Mouse (Mus musculus) stomach, embryonic 16.5 days (tissue): ENCODE measurements around the gene Catsperd. TPM values are rescaled to one million over a fixed set of nuclear protein-coding genes. Genes with fewer than 3 reads are reported as not detected.

Source experiments
- ATAC-seq: fragments of 200-750 bp; cut with Nextera tagmentation; 2 replicates; pipeline ENCODE4 v1.8.0; 2017; ENCODE audit warnings: moderate number of reproducible peaks, moderate TSS enrichment; ENCODE audit not compliant: insufficient read depth, low FRiP score
- H3K27ac ChIP-seq: fragments of 300-500 bp; sonication (generic); 2 replicates; pipeline ENCODE4 v1.5.1; 2014; ENCODE audit warnings: low read length
- H3K27me3 ChIP-seq: fragments of 300-500 bp; sonication (generic); 2 replicates; pipeline ENCODE4 v1.6.1; 2014; ENCODE audit warnings: low read length, control low read depth, mixed read lengths; ENCODE audit not compliant: control insufficient read depth, insufficient read depth
- H3K36me3 ChIP-seq: fragments of 300-500 bp; sonication (generic); 2 replicates; pipeline ENCODE4 v1.6.1; 2014; ENCODE audit warnings: low read length; ENCODE audit not compliant: control insufficient read depth, insufficient read depth
- H3K4me1 ChIP-seq: fragments of 300-500 bp; sonication (generic); 2 replicates; pipeline ENCODE4 v1.6.1; 2014; ENCODE audit warnings: low read length, control low read depth, mixed read lengths; ENCODE audit not compliant: control insufficient read depth, insufficient read depth
- H3K4me2 ChIP-seq: fragments of 300-500 bp; sonication (generic); 2 replicates; pipeline ENCODE4 v1.6.1; 2014; ENCODE audit warnings: low read depth, low read length, mixed read lengths
- H3K4me3 ChIP-seq: fragments of 300-500 bp; sonication (generic); replicated peaks from 2 replicates; pipeline ENCODE4 v1.5.1; 2014; ENCODE audit warnings: mild to moderate bottlenecking, low read length
- H3K9ac ChIP-seq: fragments of 300-500 bp; sonication (generic); 2 replicates; pipeline ENCODE4 v1.6.1; 2014; ENCODE audit warnings: low read length
- H3K9me3 ChIP-seq: fragments of 300-500 bp; sonication (generic); replicated peaks from 2 replicates; pipeline ENCODE4 v1.6.1; 2016; ENCODE audit warnings: low read length, control low read depth; ENCODE audit not compliant: control insufficient read depth
- WGBS: fragments of 180-500 bp; shearing (Covaris S2); extraction: QIAGEN DNeasy Blood & Tissue Kit; methylation state at CpG from one replicate; pipeline ENCODE4 v1.1.7; 2014; 5-methylcytosine and 5-hydroxymethylcytosine counted together
- polyA plus RNA-seq: library from polyadenylated mRNA; unstranded; fragments of >200 nt; fragmentation: Nextera tagmentation; extraction: Ambion mirVana; gene quantifications from 2 replicates; pipeline ENCODE4 v1.2.1, GENCODE M21; 2015

Catsperd gene
- polyA plus RNA-seq, 1 experiment from 2014 or later = 0.65 TPM

- WGBS = 90% methylated on average over 4 of the region's 4 CpGs
- ATAC-seq = no peak
- H3K27me3 ChIP-seq = no peaks in the 10 kb centered on the region
- no peak overlapping the region for H3K27ac ChIP-seq
- H3K4me2 ChIP-seq = no peak overlapping the region
- 0 out of 2 replicates have a peak, but pooled peaks cover 9% of the 10 kb centered on the region for H3K4me1 ChIP-seq
- H3K9me3 ChIP-seq = no peaks in the 10 kb centered on the region
- H3K9ac ChIP-seq = no peak overlapping the region
- peaks cover 15% of the 10 kb centered on the region; the same call in 1 of the 2 replicates for H3K36me3 ChIP-seq
- no peak overlapping the region for H3K4me3 ChIP-seq
Observed at GRCm38 (mm10) chr17:56686801-56687200, 58.9 kb downstream of the Catsperd start.

GRCm38 (mm10) chr17:56688045-56688444, 60.1 kb downstream of the Catsperd start:
- ATAC-seq = no peak
- H3K36me3 ChIP-seq = peaks cover 15% of the 10 kb centered on the region; the same call in 1 of the 2 replicates
- no peak overlapping the region for H3K27ac ChIP-seq

GRCm38 (mm10) chr17:56688689-56689088, 60.7 kb downstream of the Catsperd start:
- Histone ChIP-seq H3K9me3 (no peaks in the 10 kb centered on the region), H3K4me3 (no peak overlapping the region), H3K4me1 (peaks cover 3% of the 10 kb centered on the region), H3K27ac (no peak overlapping the region), H3K4me2 (no peak overlapping the region), H3K27me3 (no peaks in the 10 kb centered on the region), H3K9ac (no peak overlapping the region), H3K36me3 (peaks cover 15% of the 10 kb centered on the region; the same call in 1 of the 2 replicates)
- 93% methylated on average over 2 of the region's 2 CpGs for WGBS
- no peak for ATAC-seq

More at GRCm38 (mm10) chr17:56688045-56688444, 60.1 kb downstream of the Catsperd start:
- Histone ChIP-seq H3K9ac (no peak overlapping the region), H3K4me3 (no peak overlapping the region), H3K27me3 (no peaks in the 10 kb centered on the region), H3K4me2 (no peak overlapping the region), H3K4me1 (0 out of 2 replicates have a peak, but pooled peaks cover 2% of the 10 kb centered on the region), H3K9me3 (no peaks in the 10 kb centered on the region)

- no peak for ATAC-seq
- WGBS = 69% methylated on average over 1 of the region's 1 CpGs
- Histone ChIP-seq H3K9ac (peak overlapping the region; percentile 36), H3K4me1 (peaks cover 5% of the 10 kb centered on the region), H3K27ac (peak overlapping the region; percentile 9; the same call in 1 of the 2 replicates), H3K4me3 (no peak overlapping the region), H3K36me3 (peaks cover 14% of the 10 kb centered on the region), H3K27me3 (no peaks in the 10 kb centered on the region), H3K4me2 (no peak overlapping the region), H3K9me3 (no peaks in the 10 kb centered on the region)
Observed at GRCm38 (mm10) chr17:56693395-56693794, 65.5 kb downstream of the Catsperd start.

GRCm38 (mm10) chr17:56693851-56694310, 65.9 kb downstream of the Catsperd start:
- Histone ChIP-seq H3K4me2 (no peak overlapping the region), H3K27ac (peak overlapping the region; percentile 9; the same call in 1 of the 2 replicates), H3K9me3 (no peaks in the 10 kb centered on the region), H3K27me3 (no peaks in the 10 kb centered on the region), H3K36me3 (peaks cover 9% of the 10 kb centered on the region), H3K4me1 (peaks cover 5% of the 10 kb centered on the region), H3K9ac (peak overlapping the region; percentile 36), H3K4me3 (no peak overlapping the region)
- 63% methylated on average over 6 of the region's 6 CpGs for WGBS
- ATAC-seq = peak; percentile 49; the same call in 1 of the 2 replicates

- H3K9me3 ChIP-seq = no peaks in the 10 kb centered on the region
- H3K4me1 ChIP-seq = no peaks in the 10 kb centered on the region
- no peaks in the 10 kb centered on the region for H3K27me3 ChIP-seq
- WGBS = 56% methylated on average over 2 of the region's 2 CpGs
- no peak overlapping the region for H3K4me3 ChIP-seq
- no peak overlapping the region for H3K4me2 ChIP-seq
- no peak overlapping the region for H3K9ac ChIP-seq
- peaks cover 52% of the 10 kb centered on the region for H3K36me3 ChIP-seq
- no peak for ATAC-seq
- H3K27ac ChIP-seq = no peak overlapping the region
Observed at GRCm38 (mm10) chr17:56700451-56700850, 72.5 kb downstream of the Catsperd start.

GRCm38 (mm10) chr17:56703038-56703437, 75.1 kb downstream of the Catsperd start:
- no peak for ATAC-seq
- 83% methylated on average over 4 of the region's 4 CpGs for WGBS
- no peaks in the 10 kb centered on the region for H3K27me3 ChIP-seq

GRCm38 (mm10) chr17:56706515-56706914, 78.6 kb downstream of the Catsperd start:
- Histone ChIP-seq H3K9me3 (no peaks in the 10 kb centered on the region), H3K27me3 (no peaks in the 10 kb centered on the region), H3K36me3 (peaks cover 76% of the 10 kb centered on the region), H3K4me3 (no peak overlapping the region), H3K9ac (no peak overlapping the region), H3K4me1 (no peaks in the 10 kb centered on the region), H3K27ac (no peak overlapping the region), H3K4me2 (no peak overlapping the region)
- 91% methylated on average over 1 of the region's 1 CpGs for WGBS
- ATAC-seq = no peak

More at GRCm38 (mm10) chr17:56703038-56703437, 75.1 kb downstream of the Catsperd start:
- H3K9ac ChIP-seq = no peak overlapping the region
- H3K4me3 ChIP-seq = no peak overlapping the region
- H3K4me2 ChIP-seq = no peak overlapping the region
- no peaks in the 10 kb centered on the region for H3K4me1 ChIP-seq
- no peaks in the 10 kb centered on the region for H3K9me3 ChIP-seq
- H3K27ac ChIP-seq = no peak overlapping the region
- H3K36me3 ChIP-seq = peaks cover 65% of the 10 kb centered on the region

GRCm38 (mm10) chr17:56708692-56709091, 80.7 kb downstream of the Catsperd start:
- Histone ChIP-seq H3K27me3 (no peaks in the 10 kb centered on the region), H3K4me1 (no peaks in the 10 kb centered on the region), H3K27ac (no peak overlapping the region), H3K9ac (no peak overlapping the region), H3K4me2 (no peak overlapping the region), H3K4me3 (no peak overlapping the region), H3K36me3 (peaks cover 59% of the 10 kb centered on the region), H3K9me3 (no peaks in the 10 kb centered on the region)
- WGBS = 82% methylated on average over 4 of the region's 4 CpGs
- ATAC-seq = no peak
